Mouse (Mus musculus): ENCODE data around the gene Cntnap2.

DNA sequence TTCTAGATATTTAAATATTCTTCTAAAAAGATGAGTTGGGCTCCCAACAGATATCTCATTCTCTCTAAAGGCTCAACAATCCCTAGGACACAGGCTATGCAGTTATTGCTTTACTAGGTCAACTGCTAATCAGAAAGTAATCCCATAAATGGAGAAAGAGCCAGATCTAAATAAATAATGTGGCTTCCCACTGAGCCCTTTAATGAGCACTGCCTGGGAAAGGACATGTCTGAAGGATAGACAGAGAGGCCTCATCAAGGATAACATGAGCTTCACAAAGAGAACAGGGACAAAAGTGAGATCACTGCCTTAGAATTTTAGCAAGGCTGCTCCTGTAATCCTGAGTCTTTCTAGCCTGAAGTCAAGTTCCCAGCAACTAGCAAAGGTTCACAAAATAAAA is 2138.4 kb downstream of the Cntnap2 start:
- TF ChIP-seq CTCF (IDR thresholded peaks at IDR 0.05; ENCODE audit: low read depth) (no peak), EP300 (IDR thresholded peaks at IDR 0.05; ENCODE audit: low read depth) (no peak)

Measured in liver, postnatal 0 days (tissue).